Mouse (Mus musculus) activated CD4-positive, CD25-positive, alpha-beta regulatory T cell (primary cell): Measurements from ENCODE around the gene Gkn3. TPM values are rescaled to one million over a fixed set of nuclear protein-coding genes. Genes with fewer than 3 reads are reported as not detected.

Experiments used
- polyA plus RNA-seq, 2 experiments: library from polyadenylated mRNA; unstranded; fragments of 100-300 nt; shearing (Covaris generic); gene quantifications; one replicate each; pipeline ENCODE4 v1.2.1; 2017

Gene Gkn3
- polyA plus RNA-seq = not detected

DNA sequence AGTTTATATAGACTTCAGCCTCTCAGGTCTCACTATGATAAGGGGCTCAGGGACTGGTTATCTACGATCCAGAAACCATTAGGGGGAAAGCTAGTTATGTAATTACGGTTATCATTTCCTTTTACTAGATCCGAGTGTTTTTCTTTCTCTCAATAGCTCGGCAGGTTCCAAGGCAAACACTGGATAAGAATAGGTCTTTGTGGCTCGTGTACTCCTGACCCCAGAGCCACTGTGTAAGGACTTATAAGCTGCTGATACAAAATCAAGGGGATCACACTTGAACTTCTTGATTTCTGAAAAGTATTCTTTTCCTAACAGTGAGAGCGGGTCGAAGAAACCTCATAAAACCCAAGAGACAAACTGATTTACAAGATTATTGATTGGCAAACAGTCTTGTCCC lies at the start of gene Gkn3:
TSS of gene Gkn3 (minus strand) at position 59 of the 400 bp plus-strand sequence.

GRCm38 (mm10) chr6:87428487-87429044 lies 39.8 kb upstream of the Gkn3 start, which contains the start of gene Bmp10:
Gene Bmp10 (plus strand): TSS chr6:87428994.

GRCm38 (mm10) chr6:87373057-87373456 lies 15.7 kb downstream of the Gkn3 start, which contains the start of gene Gkn2:
Gene Gkn2 (plus strand): TSS chr6:87373357.

GRCm38 (mm10) chr6:87350829-87351228 lies 37.9 kb downstream of the Gkn3 start, which contains the start of gene Gkn1:
Gene Gkn1 (minus strand): TSS chr6:87350942.

GRCm38 (mm10) chr6:87335091-87335934 lies 53.4 kb downstream of the Gkn3 start, which contains the start of gene Antxr1:
Gene Antxr1 (minus strand): TSS chr6:87335821.

Other genes starting within 250 kb of the Gkn3 start
- under 1 TPM in 1 of 2 experiments, not detected in 1; 0.16 TPM for gene Antxr1, start 53.1 kb downstream of the Gkn3 start, polyA plus RNA-seq
- not detected for gene Gkn1, start 38.0 kb downstream of the Gkn3 start, polyA plus RNA-seq
- gene Gkn2, start 15.6 kb downstream of the Gkn3 start, polyA plus RNA-seq = not detected
- gene Bmp10, start 40.1 kb upstream of the Gkn3 start, polyA plus RNA-seq = not detected
- 100 to 1,000 TPM; 107 to 163 TPM for gene Arhgap25, start 144.3 kb upstream of the Gkn3 start, polyA plus RNA-seq
- gene Prokr1, start 201.8 kb upstream of the Gkn3 start, polyA plus RNA-seq = under 1 TPM in 1 of 2 experiments, not detected in 1; 0.17 TPM